Mouse (Mus musculus): ENCODE data around the gene Bcan.

Bcan gene

GRCm38 (mm10) chr3:87996971-87997614 is 2.9 kb downstream of the Bcan start:
- DNase-seq: no peak

GRCm38 (mm10) chr3:87996401-87996800 is 3.6 kb downstream of the Bcan start:
- no peak for DNase-seq

- no peak for DNase-seq
These were observed 4.7 kb downstream of the Bcan start for GRCm38 (mm10) chr3:87995331-87995730.

- DNase-seq: no peak
These were observed 6.6 kb downstream of the Bcan start for GRCm38 (mm10) chr3:87993436-87993835.

- no peak for DNase-seq
These were observed 10.1 kb downstream of the Bcan start for GRCm38 (mm10) chr3:87989935-87990334.

- peak; percentile 55 for DNase-seq
These were observed 12.0 kb downstream of the Bcan start for GRCm38 (mm10) chr3:87988068-87988467.

GRCm38 (mm10) chr3:87987633-87988032 is 12.4 kb downstream of the Bcan start:
- DNase-seq: peak; percentile 58

- peak; percentile 100 for DNase-seq
These were observed 13.2 kb downstream of the Bcan start for GRCm38 (mm10) chr3:87986868-87987267.

- DNase-seq: no peak
These were observed 14.3 kb downstream of the Bcan start for GRCm38 (mm10) chr3:87985505-87986320.

GRCm38 (mm10) chr3:87984094-87984493 is 15.9 kb downstream of the Bcan start:
- no peak for DNase-seq

- no peak for DNase-seq
These were observed 16.4 kb downstream of the Bcan start for GRCm38 (mm10) chr3:87983627-87984026.

- no peak for DNase-seq
These were observed 17.0 kb downstream of the Bcan start for GRCm38 (mm10) chr3:87982836-87983601.

GRCm38 (mm10) chr3:87981894-87982835 is 17.9 kb downstream of the Bcan start:
- no peak for DNase-seq

- DNase-seq: no peak
These were observed 18.7 kb downstream of the Bcan start for GRCm38 (mm10) chr3:87981214-87981760.

- no peak for DNase-seq
These were observed 19.3 kb downstream of the Bcan start for GRCm38 (mm10) chr3:87980728-87981127.

GRCm38 (mm10) chr3:87980085-87980484 is 19.9 kb downstream of the Bcan start:
- DNase-seq: no peak

- DNase-seq: no peak
These were observed 20.5 kb downstream of the Bcan start for GRCm38 (mm10) chr3:87979493-87979892.

- DNase-seq: no peak
These were observed 25.5 kb downstream of the Bcan start for GRCm38 (mm10) chr3:87974381-87974987.

- DNase-seq: no peak
These were observed 26.2 kb downstream of the Bcan start for GRCm38 (mm10) chr3:87973593-87974380.

- no peak for DNase-seq
These were observed 27.3 kb downstream of the Bcan start for GRCm38 (mm10) chr3:87972776-87973175.

- DNase-seq: no peak
These were observed 27.8 kb downstream of the Bcan start for GRCm38 (mm10) chr3:87972203-87972664.

Measured in right cerebral cortex, postnatal 4 days (tissue).